Mouse (Mus musculus): ENCODE data around the gene Ttc8.

Ttc8 gene

GRCm38 (mm10) chr12:98974157-98974804 is 53.9 kb downstream of the Ttc8 start:
- peak; percentile 6 for DNase-seq

- DNase-seq = no peak
Observed at GRCm38 (mm10) chr12:98981081-98981480, 60.7 kb downstream of the Ttc8 start.

DNA sequence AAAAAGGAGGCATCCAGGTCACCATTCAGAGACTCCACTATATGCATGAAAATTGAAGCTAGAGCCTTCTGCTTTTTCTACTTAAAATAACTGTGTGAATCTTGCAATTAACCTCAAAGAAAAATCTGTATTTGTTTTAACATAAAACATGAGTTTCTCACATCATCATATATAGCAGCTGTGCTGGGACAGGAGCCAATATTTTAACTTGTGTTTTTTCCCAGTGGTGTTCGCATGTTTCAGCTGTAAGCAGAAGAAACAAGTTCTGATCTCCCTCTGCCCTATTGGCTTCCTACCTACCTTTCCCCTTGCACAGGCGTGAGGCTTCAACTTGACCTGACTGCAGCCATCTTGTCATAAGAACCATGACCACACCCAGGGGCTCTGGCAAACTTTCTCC is 64.4 kb downstream of the Ttc8 start:
- no peak for DNase-seq

- DNase-seq = no peak
Observed at GRCm38 (mm10) chr12:98991076-98991829, 70.9 kb downstream of the Ttc8 start.

- no peak for DNase-seq
Observed at GRCm38 (mm10) chr12:98991830-98992216, 71.4 kb downstream of the Ttc8 start.

GRCm38 (mm10) chr12:98993736-98994135 is 73.4 kb downstream of the Ttc8 start:
- DNase-seq = no peak

DNA sequence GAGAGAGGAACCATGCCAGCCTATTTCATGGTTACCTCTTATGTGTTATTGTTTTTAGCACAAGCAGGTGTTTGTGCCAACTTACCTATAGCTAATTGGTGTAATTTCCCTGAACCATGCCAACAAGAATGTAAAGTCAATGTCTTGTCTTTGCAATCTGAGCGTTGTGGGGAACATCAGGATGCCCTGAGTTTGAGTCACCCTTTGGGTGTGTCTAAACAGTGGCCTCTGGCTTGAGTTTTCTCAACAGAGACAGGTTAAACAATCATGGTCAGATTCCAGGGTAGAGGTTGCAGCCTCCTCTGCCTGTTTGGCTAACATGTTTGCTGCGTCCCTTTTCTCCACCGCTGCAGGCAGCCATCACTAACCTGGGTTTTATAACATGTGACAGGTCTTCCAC is 74.0 kb downstream of the Ttc8 start:
- no peak for DNase-seq

DNA sequence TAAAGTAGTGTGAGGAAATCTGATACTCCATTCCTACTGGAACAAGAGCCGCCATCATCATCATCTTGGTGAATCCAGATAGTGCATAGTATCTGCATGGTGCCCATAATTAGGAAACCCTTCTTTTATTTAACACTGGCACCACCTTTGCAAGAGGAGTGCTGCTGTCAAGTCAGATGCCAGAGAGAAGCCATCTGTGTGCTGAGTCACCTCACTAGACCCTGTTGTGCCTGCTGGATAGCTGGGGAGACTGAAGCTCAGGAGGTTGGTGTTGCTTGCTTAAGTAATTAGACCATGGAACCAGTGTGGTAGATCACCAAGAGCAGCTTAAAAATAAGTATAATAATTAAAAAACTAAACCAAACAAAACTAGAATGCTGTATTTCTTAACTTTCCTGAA is 75.5 kb downstream of the Ttc8 start:
- no peak for DNase-seq

- no peak for DNase-seq
Observed at GRCm38 (mm10) chr12:98996581-98996988, 76.2 kb downstream of the Ttc8 start.

- DNase-seq = no peak
Observed at GRCm38 (mm10) chr12:98997046-98997445, 76.7 kb downstream of the Ttc8 start.

- no peak for DNase-seq
Observed at GRCm38 (mm10) chr12:98998662-98999428, 78.5 kb downstream of the Ttc8 start.

- no peak for DNase-seq
Observed at GRCm38 (mm10) chr12:99000310-99000709, 79.9 kb downstream of the Ttc8 start.

DNA sequence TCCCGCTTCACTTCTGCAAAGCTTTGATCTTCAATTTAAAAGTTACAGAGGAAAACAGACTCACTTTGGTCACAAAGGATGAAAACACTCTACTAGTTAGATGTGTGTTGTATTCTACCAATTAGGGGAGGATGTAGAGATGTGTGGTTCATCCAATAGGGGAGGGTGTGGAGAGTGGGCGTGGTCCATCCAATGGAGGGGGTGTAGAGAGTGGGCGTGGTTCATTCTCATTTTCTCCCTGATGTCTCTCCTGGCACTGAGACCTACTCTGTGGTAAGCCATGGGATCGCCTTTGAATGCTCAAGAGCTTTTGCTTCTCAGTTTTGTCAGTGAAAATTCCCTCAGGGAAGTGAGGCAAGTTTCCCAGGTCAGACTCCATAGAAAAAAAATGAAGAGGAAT is 82.7 kb downstream of the Ttc8 start:
- DNase-seq = no peak

GRCm38 (mm10) chr12:99004752-99005151 is 84.4 kb downstream of the Ttc8 start:
- no peak for DNase-seq

DNA sequence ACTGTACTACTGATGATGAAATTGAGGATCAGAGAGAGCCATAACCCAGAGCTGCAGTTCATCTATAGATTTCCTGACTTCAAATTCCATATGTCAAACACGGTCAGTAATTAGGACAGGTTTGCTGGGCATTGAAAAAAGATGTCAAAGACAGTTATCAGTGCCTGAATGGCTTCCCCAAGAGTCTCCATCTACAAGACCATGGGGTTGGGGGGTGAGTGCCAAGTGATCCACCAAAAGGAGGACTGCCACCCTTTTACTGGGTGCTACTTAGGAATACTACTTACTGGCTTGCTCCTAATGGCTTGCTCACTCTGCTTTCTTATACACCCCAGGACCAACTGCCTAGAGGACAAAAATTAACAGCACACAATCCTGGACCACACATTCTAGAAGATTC is 88.4 kb downstream of the Ttc8 start:
- DNase-seq = no peak

DNA sequence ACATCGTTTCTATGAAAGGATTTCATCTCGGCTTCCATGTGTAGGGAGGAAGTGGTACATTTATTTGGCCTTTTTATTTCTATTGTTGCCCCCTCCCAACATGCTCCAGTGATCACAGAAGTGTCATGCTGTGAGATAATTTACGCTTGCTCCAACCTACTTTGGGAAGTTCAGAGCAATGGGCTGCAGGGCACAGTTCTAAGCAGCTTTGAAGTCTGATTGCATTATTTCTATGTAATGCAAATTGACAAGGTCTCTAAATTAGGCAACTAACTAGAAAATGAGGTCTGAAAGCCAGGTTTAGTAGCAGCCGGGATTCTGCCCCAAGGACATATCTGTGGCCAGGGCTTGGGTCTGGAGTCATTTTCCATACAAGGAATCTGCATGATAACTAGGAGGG is 89.1 kb downstream of the Ttc8 start:
- DNase-seq = no peak

DNA sequence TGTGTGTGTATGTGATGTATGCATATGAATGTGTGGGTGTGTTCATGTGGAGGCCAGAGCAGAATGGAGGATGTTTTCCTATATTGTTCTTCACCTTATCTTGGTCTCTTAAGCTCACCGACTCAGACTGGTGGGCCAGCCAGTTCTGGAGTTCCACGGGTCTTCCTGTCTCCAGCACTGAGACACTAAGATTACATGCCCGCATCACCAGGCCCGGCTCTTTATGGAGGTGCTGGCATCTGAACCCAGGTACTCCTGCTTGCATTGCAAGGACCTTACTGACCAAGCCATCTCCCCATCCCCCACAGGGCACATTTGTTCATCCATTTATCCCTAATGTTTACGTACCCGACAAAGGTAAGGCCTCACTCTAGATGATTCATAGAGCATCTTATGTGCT is 89.7 kb downstream of the Ttc8 start:
- no peak for DNase-seq

- DNase-seq = peak; percentile 24
Observed at GRCm38 (mm10) chr12:99011161-99011861, 90.9 kb downstream of the Ttc8 start.

GRCm38 (mm10) chr12:99015870-99016269 is 95.5 kb downstream of the Ttc8 start:
- DNase-seq = no peak

DNA sequence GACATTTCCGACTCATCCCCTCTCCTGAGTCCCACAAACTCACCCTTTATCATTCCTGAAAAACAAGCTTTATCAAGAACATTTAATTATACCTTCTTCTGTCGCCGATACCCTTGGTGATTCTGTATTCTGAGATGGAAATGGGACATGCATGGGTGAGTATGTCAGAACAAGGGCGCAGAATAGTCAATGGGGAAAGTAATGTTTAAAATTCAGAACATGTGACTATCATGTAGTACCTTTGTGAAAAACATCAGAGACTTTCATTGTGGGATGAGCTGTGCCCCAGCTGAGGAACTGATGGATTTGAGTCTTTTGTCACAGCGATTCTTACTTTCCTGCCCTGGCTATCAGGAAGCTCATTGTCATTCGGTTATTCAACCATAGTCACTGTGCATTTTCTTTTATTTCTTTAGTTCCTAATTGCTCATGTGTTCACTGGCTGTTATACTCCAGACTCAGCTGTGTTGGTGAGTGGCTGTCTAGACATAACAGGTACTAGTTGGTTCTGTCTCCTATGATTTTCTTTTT is 104.1 kb downstream of the Ttc8 start:
- DNase-seq = no peak

DNA sequence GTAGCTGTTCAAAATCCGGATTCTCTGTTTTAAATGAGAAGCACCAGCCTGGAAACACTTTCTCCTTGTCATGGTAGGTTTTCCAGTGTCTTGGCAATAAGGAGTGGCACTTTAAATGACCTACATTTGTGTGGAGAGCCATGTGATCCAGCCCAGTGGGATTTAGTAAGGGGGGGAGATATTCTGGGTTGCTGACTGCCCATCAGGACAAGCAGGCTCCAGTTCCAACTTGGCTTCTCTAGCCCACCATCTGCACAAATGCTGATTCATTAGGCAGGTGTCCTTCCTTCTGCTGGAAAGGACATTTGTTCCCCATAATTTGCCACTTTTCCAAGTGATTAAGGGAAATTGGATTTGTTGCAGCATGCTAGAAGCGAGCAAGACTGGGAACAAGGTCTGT is 105.9 kb downstream of the Ttc8 start:
- no peak for DNase-seq

DNA sequence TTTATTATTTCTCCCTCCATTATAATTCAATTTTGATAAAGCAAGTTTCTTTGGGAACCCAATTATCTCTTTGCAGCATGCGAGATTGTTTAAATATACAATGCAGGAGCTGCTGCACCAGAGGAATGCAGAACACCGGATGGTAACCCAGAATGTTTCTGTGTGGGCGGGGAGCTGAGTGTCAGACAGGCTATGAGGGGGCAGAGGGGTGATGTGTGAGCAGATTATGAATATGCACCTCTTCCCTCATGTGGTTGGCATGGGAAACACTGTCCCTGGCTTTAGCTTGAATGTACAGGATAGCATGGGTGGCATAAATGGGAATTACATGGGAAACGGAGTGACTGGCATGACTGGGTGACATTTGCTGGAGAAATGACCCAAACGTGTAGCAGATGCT is 108.3 kb downstream of the Ttc8 start:
- no peak for DNase-seq

GRCm38 (mm10) chr12:99030022-99030421 is 109.6 kb downstream of the Ttc8 start:
- no peak for DNase-seq

All from lung, postnatal 10 days (tissue).